Mouse (Mus musculus) kidney, embryonic 16.5 days (tissue): Measurements from ENCODE around the gene Pip5kl1. TPM values are rescaled to one million over a fixed set of nuclear protein-coding genes. Genes with fewer than 3 reads are reported as not detected.
A peak's percentile ranks its signal among the peaks of the same experiment; 100 is the strongest.

Experiments used
- ATAC-seq: fragments of 200-750 bp; cut with Nextera tagmentation; 2 replicates; pipeline ENCODE4 v1.8.0; 2017; ENCODE audit warnings: moderate TSS enrichment; ENCODE audit not compliant: low FRiP score, low TSS enrichment
- H3K27ac ChIP-seq: fragments of 300-500 bp; sonication (generic); 2 replicates; pipeline ENCODE4 v1.5.1; 2014; ENCODE audit warnings: low read length
- H3K27me3 ChIP-seq: fragments of 300-500 bp; sonication (generic); 2 replicates; pipeline ENCODE4 v1.6.1; 2014; ENCODE audit warnings: low read length, control low read depth, mixed read lengths; ENCODE audit not compliant: insufficient read depth
- H3K36me3 ChIP-seq: fragments of 300-500 bp; sonication (generic); 2 replicates; pipeline ENCODE4 v1.6.1; 2014; ENCODE audit warnings: low read length, control low read depth, mixed read lengths; ENCODE audit not compliant: insufficient read depth
- H3K4me1 ChIP-seq: fragments of 300-500 bp; sonication (generic); 2 replicates; pipeline ENCODE4 v1.6.1; 2014; ENCODE audit warnings: low read length, control low read depth, mixed read lengths; ENCODE audit not compliant: insufficient read depth
- H3K4me2 ChIP-seq: fragments of 300-500 bp; sonication (generic); replicated peaks from 2 replicates; pipeline ENCODE4 v1.6.1; 2014; ENCODE audit warnings: low read depth, low read length
- H3K4me3 ChIP-seq: fragments of 300-500 bp; sonication (generic); 2 replicates; pipeline ENCODE4 v1.5.1; 2014; ENCODE audit warnings: mild to moderate bottlenecking, low read length
- H3K9ac ChIP-seq: fragments of 300-500 bp; sonication (generic); replicated peaks from 2 replicates; pipeline ENCODE4 v1.6.1; 2014; ENCODE audit warnings: low read length
- H3K9me3 ChIP-seq: fragments of 300-500 bp; sonication (generic); 2 replicates; pipeline ENCODE4 v1.6.1; 2016; ENCODE audit warnings: low read length, control low read depth
- WGBS: fragments of 180-500 bp; shearing (Covaris S2); extraction: QIAGEN DNeasy Blood & Tissue Kit; methylation state at CpG from one replicate; pipeline ENCODE4 v1.1.7; 2014; 5-methylcytosine and 5-hydroxymethylcytosine counted together
- polyA plus RNA-seq: library from polyadenylated mRNA; unstranded; fragments of >200 nt; fragmentation: Nextera tagmentation; extraction: Ambion mirVana; gene quantifications from 2 replicates; pipeline ENCODE4 v1.2.1, GENCODE M21; 2015

Pip5kl1 gene
- polyA plus RNA-seq, 1 experiment from 2014 or later: 2.5 TPM

DNA sequence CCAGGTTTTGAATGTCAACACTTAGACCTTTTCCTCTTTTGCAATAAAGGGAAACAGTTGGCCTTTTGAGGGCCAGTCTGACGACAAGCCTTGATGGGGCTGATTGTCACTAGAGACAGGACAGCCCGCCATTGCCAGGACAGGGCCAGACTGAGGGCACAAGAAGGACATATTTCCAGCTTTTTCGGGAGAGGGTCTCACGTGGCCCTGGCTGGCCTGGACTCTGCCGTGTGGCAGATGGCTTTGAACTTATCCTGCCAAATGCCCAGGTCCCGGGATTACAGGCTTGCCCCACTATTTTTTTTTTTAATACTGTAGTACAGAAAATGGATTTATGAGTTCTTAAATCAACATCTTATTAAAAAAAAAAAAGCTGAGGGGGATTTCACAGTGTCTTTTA lies 16.7 kb downstream of the Pip5kl1 start:
- 0 out of 2 replicates have a peak, but pooled peaks cover 2% of the 10 kb centered on the region for H3K36me3 ChIP-seq
- no peak overlapping the region for H3K4me3 ChIP-seq
- H3K27ac ChIP-seq: no peak overlapping the region
- H3K9ac ChIP-seq: no peak overlapping the region
- peaks cover 16% of the 10 kb centered on the region for H3K4me1 ChIP-seq
- no peak for ATAC-seq
- 55% methylated on average over 6 of the region's 6 CpGs for WGBS
- no peaks in the 10 kb centered on the region for H3K27me3 ChIP-seq
- H3K9me3 ChIP-seq: no peaks in the 10 kb centered on the region
- H3K4me2 ChIP-seq: no peak overlapping the region

DNA sequence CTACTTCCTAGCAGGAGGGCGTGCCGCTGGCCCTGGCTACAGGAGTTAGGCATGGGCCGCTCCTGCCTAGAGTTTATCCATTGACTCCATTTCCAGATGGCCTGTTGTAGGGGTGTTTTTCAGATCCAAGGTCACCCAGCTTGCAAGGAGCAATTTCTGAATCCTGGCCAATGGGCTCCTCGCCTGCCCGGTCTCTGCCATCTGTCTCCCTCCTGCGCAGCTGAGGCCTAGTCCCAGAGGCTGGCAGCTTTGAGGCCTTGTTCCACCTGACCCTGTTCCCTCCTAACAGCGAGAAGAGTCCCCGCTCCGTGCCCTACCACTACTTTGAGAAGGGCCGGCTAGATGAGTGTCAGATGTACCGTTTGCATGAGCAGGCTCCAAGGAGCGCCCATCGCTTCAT lies 22.1 kb downstream of the Pip5kl1 start:
- Histone ChIP-seq H3K9me3 (no peaks in the 10 kb centered on the region), H3K36me3 (0 out of 2 replicates have a peak, but pooled peaks cover 2% of the 10 kb centered on the region), H3K27ac (no peak overlapping the region), H3K9ac (no peak overlapping the region), H3K4me2 (no peak overlapping the region), H3K4me3 (no peak overlapping the region), H3K27me3 (no peaks in the 10 kb centered on the region), H3K4me1 (peaks cover 4% of the 10 kb centered on the region; the same call in 1 of the 2 replicates)
- no peak for ATAC-seq
- 91% methylated on average over 13 of the region's 13 CpGs for WGBS

DNA sequence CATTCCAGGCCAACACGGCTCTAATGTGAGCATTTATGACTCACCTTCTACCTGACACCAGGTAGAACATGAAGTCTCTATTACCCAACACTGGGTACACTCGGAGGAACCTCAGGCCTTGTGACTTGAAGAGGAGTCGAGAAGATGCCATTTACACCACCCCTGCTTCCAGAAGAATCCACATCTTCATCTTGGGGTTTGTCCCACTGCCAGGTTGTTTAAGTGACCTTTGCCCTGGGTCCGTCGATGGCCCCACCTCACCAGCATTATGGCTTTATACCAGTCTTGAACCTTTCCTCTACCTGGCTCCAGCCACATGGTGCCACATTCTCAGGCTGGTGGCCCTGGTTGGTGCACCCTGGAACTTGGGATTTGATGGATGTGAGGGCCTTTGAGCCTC lies 22.7 kb downstream of the Pip5kl1 start:
- H3K27ac ChIP-seq: no peak overlapping the region
- no peak overlapping the region for H3K9ac ChIP-seq
- no peak overlapping the region for H3K4me3 ChIP-seq
- 0 out of 2 replicates have a peak, but pooled peaks cover 2% of the 10 kb centered on the region for H3K36me3 ChIP-seq
- ATAC-seq: no peak
- 85% methylated on average over 5 of the region's 5 CpGs for WGBS
- no peaks in the 10 kb centered on the region for H3K9me3 ChIP-seq
- H3K4me1 ChIP-seq: peaks cover 4% of the 10 kb centered on the region
- H3K4me2 ChIP-seq: no peak overlapping the region
- no peaks in the 10 kb centered on the region for H3K27me3 ChIP-seq

DNA sequence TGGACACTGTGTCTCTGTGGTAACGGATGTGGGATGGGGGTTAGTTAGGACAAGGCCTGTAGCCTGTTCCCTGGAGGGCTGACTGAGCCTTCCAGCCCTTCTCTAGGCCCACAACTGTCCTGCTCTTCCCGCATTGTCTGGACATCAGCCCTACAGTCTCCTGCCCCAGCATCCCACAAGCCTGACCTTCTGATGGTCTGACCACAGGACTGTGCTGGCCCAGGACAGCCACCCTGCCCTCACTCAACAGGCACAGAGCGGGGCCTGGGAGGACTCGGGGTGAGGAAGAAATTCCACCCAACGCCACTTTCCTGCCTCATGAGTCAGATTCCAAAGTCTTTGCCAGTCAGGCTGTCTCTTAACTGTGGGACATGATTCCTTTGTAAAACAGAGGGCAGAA lies 23.1 kb downstream of the Pip5kl1 start:
- Histone ChIP-seq H3K27me3 (no peaks in the 10 kb centered on the region), H3K36me3 (0 out of 2 replicates have a peak, but pooled peaks cover 2% of the 10 kb centered on the region), H3K4me3 (no peak overlapping the region), H3K9ac (no peak overlapping the region), H3K4me2 (no peak overlapping the region), H3K9me3 (no peaks in the 10 kb centered on the region), H3K27ac (no peak overlapping the region), H3K4me1 (peaks cover 9% of the 10 kb centered on the region)
- no peak for ATAC-seq
- 89% methylated on average over 5 of the region's 5 CpGs for WGBS

DNA sequence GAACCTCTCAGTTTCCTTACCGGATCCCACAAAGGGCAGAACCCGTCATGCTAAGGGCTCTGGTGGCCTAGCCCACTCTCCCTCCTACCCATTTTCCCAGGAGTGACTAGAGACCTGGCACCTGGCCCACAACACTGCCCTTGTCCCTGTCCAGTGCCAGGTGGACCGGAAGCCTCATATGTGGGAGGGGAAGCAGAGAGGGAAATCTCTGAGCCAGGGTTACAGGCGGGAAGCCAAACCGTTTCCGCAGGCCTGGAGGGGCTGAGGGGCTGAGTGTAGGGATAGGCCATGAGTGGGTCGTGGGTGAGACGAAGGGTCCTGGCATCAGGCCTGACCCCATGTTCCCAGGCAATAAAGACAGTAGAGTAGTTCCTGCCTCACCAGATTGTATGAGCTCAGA lies 23.9 kb downstream of the Pip5kl1 start:
- WGBS: 61% methylated on average over 8 of the region's 8 CpGs
- no peaks in the 10 kb centered on the region for H3K9me3 ChIP-seq
- 0 out of 2 replicates have a peak, but pooled peaks cover 2% of the 10 kb centered on the region for H3K36me3 ChIP-seq
- no peak overlapping the region for H3K4me2 ChIP-seq
- no peaks in the 10 kb centered on the region for H3K27me3 ChIP-seq
- H3K4me1 ChIP-seq: peaks cover 9% of the 10 kb centered on the region
- no peak overlapping the region for H3K27ac ChIP-seq
- no peak for ATAC-seq
- H3K9ac ChIP-seq: no peak overlapping the region
- no peak overlapping the region for H3K4me3 ChIP-seq

DNA sequence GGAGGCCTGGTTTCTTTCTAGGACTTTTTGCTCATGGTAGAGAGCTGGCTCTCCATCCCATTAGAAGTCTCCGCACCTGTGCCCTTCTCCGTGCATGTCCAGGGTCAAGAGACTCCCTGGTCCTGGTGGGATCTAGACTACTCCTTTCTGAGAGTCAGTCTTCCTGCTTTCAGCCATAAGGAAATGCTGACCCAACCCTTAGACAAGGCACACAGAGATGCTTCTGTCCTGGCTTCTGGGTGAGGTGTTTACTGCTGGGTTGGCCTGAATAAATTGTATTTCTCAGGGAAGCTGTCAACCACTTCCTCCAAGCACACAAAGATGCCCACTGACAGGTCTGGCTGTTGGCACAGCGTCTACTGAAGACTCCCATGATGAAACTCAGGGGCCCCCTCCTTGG lies 24.8 kb downstream of the Pip5kl1 start, which contains the start of gene St6galnac6:
Gene St6galnac6, plus strand, starts transcription at position 301 of the 400 bp plus-strand sequence.
- no peak within 1 kb of the TSS for H3K4me2 ChIP-seq
- 95% methylated on average over 3 of the region's 3 CpGs for WGBS
- no peaks in the 10 kb centered on the region for H3K27me3 ChIP-seq
- H3K27ac ChIP-seq: no peak within 1 kb of the TSS
- peaks cover 9% of the 10 kb centered on the region for H3K4me1 ChIP-seq
- no peak within 1 kb of the TSS for H3K4me3 ChIP-seq
- H3K9me3 ChIP-seq: no peaks in the 10 kb centered on the region
- H3K9ac ChIP-seq: no peak within 1 kb of the TSS
- no peaks in the 10 kb centered on the region for H3K36me3 ChIP-seq
- no peak for ATAC-seq

DNA sequence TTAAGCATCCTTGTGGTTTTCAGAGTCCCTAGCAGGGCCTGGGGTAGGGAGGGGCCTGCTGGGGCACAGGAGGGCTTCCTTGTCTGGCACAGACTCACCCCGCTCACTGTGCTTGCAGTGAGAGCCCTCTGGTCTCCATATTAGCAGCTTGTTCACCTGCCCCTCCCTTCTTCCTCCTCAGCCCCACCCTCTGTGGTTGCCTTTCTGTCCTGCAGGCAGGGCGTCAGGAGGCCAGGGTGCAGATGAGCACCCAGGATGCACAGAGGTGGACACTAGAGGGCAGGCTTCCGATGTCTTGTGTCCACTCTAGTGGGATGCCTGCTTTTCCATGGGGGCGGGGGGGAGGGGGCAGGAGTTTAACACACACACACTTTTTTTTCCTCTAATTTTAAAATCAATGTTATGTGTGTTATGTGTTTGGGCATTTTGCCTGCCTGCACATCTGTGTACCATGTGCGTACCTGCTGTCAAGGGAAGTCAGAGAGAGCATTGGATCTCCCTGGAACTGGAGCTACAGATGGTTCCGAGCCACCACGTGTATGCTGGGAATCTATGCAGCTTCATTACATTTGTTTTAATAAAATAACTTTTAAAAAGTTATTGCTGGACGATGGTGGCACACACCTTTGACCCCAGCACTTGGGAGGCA lies 26.9 kb downstream of the Pip5kl1 start:
- Histone ChIP-seq H3K27ac (no peak overlapping the region), H3K9me3 (no peaks in the 10 kb centered on the region), H3K9ac (no peak overlapping the region), H3K4me2 (no peak overlapping the region), H3K27me3 (no peaks in the 10 kb centered on the region), H3K36me3 (no peaks in the 10 kb centered on the region), H3K4me3 (no peak overlapping the region), H3K4me1 (peaks cover 9% of the 10 kb centered on the region)
- WGBS: 44% methylated on average over 8 of the region's 8 CpGs
- peak; percentile 57; the same call in 1 of the 2 replicates for ATAC-seq

DNA sequence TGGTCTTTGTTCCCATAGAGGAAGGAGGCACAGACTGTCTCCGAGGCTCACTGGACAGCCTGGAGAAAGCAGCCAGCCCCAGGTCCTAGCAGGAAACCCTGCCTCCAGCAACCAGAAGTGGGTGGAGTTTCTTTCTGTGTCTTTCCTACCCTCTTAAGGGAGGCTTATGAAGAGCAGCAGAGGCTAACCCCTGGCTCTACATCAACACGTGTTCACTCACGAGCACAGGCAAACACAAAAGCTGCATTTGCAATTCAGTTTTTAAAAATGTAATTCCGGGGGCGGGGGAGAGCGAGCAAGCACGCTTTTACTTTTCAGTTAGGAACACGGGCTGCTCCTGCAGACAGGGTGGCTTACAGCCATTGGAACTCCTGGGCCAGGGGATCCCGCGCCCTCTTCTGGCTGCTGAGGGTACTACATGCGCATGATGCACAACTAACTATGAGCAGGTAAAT lies 28.0 kb downstream of the Pip5kl1 start:
- no peaks in the 10 kb centered on the region for H3K36me3 ChIP-seq
- H3K9me3 ChIP-seq: no peaks in the 10 kb centered on the region
- peak; percentile 76 for ATAC-seq
- peak overlapping the region; percentile 47 for H3K4me3 ChIP-seq
- peaks cover 14% of the 10 kb centered on the region for H3K4me1 ChIP-seq
- H3K9ac ChIP-seq: peak overlapping the region; percentile 42
- H3K4me2 ChIP-seq: peak overlapping the region; percentile 54
- peak overlapping the region; percentile 73 for H3K27ac ChIP-seq
- 0% methylated on average over 11 of the region's 11 CpGs for WGBS
- H3K27me3 ChIP-seq: no peaks in the 10 kb centered on the region

DNA sequence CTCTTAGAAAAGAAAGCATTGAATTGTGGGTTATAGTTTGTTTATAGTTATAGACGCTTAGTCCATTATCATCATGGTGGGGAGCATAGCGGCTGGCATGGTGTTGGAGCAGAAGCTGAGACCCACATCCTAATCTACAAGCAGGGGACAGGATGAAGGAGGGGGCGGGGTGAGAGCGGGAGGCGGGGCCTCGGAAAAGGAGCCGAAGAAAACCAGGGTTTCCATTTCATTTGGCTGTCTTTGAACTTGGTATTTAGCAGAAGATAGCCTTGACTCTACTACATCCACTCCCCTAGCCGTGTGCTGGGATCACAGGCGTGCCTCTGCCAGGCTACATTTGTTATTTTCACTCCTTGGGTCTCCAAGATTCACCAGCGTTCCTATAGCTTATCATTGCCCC lies 30.0 kb downstream of the Pip5kl1 start:
- Histone ChIP-seq H3K4me3 (no peak overlapping the region), H3K9me3 (no peaks in the 10 kb centered on the region), H3K9ac (no peak overlapping the region), H3K36me3 (no peaks in the 10 kb centered on the region), H3K4me2 (no peak overlapping the region), H3K4me1 (peaks cover 29% of the 10 kb centered on the region), H3K27ac (no peak overlapping the region), H3K27me3 (no peaks in the 10 kb centered on the region)
- no peak for ATAC-seq
- 43% methylated on average over 10 of the region's 10 CpGs for WGBS
